Mouse (Mus musculus): Measurements from ENCODE around the gene Maml3. TPM values are rescaled to one million over a fixed set of nuclear protein-coding genes. Genes with fewer than 3 reads are reported as not detected.
A peak's percentile ranks its signal among the peaks of the same experiment; 100 is the strongest.

The Maml3 gene
- polyA plus RNA-seq, 1 experiment from 2014 or later = 9.2 TPM

DNA sequence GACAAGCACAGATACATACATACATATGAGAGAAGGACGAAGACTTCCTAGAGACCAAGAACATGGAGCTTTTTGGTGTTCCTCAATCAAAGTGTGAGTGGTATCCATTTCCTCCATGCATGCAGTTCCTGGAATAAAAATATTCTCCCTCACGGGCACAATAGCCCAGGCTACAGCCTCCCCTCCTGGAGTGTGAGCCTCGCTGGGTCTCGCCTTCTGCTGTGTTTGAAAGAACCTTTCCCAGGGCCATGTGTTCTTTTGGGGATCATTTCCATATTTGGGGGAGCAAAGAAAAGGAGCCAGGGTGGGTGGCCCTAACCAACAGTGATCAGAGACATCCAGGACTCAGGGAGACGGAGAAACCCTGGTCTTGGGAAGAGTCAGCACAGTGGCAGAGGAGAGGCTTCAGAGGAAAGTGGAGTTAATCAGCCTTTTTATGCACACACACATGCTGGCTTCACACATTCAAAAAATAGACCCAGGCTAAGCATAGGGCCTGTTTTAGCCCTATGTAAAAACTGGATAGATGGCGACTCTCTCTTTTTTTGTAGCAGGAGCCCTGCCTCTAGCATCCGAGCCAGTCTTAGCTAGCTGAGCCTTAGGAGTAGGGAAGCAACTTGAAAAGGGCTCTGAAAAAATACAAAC lies 17.1 kb downstream of the Maml3 start:
- no peak overlapping the region for H3K9ac ChIP-seq
- H3K36me3 ChIP-seq = no peaks in the 10 kb centered on the region
- peak; percentile 45 for ATAC-seq (ENCODE audit: low FRiP score, low read depth)
- no peaks in the 10 kb centered on the region for H3K9me3 ChIP-seq
- peak overlapping the region; percentile 84 for H3K27ac ChIP-seq
- H3K4me3 ChIP-seq = no peak overlapping the region
- 50% methylated on average over 7 of the region's 7 CpGs for WGBS
- H3K4me2 ChIP-seq (replicated peaks) = peak overlapping the region; percentile 48
- H3K27me3 ChIP-seq (replicated peaks) = no peaks in the 10 kb centered on the region
- H3K4me1 ChIP-seq = peaks cover 40% of the 10 kb centered on the region

DNA sequence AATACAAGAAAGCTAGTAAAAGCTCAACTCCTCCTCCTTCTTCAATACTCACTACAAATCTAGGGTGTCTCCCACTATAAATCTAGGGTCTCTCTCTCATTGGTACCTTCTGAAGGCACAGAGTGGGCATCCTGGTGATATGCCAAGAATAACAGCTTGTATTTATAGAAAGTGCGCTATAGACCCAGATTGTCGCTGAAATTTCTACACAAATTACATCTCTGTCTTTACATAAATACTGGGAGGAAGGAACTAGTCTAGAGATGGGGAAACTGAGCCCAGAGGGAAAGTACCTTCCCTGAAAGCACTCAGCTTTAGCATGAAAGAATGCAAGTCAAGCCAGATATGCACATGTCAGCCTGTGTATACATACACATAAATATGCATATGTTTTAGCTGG lies 26.1 kb downstream of the Maml3 start:
- Histone ChIP-seq H3K36me3 (no peaks in the 10 kb centered on the region), H3K27me3 (replicated peaks) (no peaks in the 10 kb centered on the region), H3K9ac (no peak overlapping the region), H3K4me2 (replicated peaks) (no peak overlapping the region), H3K4me1 (peaks cover 8% of the 10 kb centered on the region; the same call in 1 of the 2 replicates), H3K4me3 (no peak overlapping the region), H3K9me3 (no peaks in the 10 kb centered on the region), H3K27ac (no peak overlapping the region)
- ATAC-seq (ENCODE audit: low FRiP score, low read depth) = no peak
- WGBS = 92% methylated on average over 2 of the region's 2 CpGs

DNA sequence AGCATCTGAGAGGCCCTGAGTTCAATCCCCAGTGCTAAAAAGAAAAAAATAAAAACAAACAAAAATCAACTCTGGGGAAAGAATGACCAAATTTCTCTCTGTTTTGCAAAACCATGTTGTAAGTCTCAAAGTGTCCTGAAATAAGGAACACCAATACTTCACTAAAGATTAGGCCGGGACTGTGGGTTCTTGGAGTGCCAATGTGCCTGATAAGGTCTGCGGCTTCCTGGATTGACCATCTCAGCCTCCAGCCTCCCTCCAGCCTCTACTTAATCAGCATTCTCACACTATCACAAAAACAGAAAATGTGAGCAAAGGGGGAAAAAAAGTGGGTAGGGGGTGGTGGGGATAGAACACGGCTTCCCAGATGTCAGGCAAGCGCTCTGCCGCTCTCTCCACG lies 30.9 kb downstream of the Maml3 start:
- Histone ChIP-seq H3K4me1 (peaks cover 42% of the 10 kb centered on the region), H3K4me3 (no peak overlapping the region), H3K27ac (no peak overlapping the region), H3K9ac (no peak overlapping the region), H3K9me3 (no peaks in the 10 kb centered on the region), H3K27me3 (replicated peaks) (no peaks in the 10 kb centered on the region), H3K36me3 (no peaks in the 10 kb centered on the region), H3K4me2 (replicated peaks) (no peak overlapping the region)
- WGBS = 77% methylated on average over 6 of the region's 6 CpGs
- ATAC-seq (ENCODE audit: low FRiP score, low read depth) = no peak

DNA sequence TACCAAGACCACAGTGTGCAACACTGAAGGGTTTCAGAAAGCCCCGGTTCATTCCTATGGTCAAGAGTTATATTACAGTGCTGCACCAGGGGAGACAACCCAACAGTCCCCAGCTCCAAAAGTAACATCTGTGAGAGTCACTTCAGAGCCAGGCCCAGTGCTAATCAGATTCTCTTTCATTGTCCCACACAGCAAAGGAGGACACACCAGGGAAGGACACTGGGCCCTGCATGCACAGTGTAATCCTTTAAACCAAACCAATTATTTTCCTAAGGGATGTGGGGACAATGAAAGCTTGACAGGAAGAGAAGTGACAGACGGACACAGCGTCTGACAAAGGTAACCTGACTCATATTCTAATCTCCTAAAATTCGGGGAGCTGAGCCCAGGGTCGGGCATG lies 32.9 kb downstream of the Maml3 start:
- Histone ChIP-seq H3K4me3 (no peak overlapping the region), H3K36me3 (no peaks in the 10 kb centered on the region), H3K9me3 (no peaks in the 10 kb centered on the region), H3K9ac (no peak overlapping the region), H3K4me2 (replicated peaks) (no peak overlapping the region), H3K27ac (no peak overlapping the region), H3K27me3 (replicated peaks) (no peaks in the 10 kb centered on the region), H3K4me1 (peaks cover 42% of the 10 kb centered on the region)
- ATAC-seq (ENCODE audit: low FRiP score, low read depth) = no peak
- 50% methylated on average over 5 of the region's 5 CpGs for WGBS

DNA sequence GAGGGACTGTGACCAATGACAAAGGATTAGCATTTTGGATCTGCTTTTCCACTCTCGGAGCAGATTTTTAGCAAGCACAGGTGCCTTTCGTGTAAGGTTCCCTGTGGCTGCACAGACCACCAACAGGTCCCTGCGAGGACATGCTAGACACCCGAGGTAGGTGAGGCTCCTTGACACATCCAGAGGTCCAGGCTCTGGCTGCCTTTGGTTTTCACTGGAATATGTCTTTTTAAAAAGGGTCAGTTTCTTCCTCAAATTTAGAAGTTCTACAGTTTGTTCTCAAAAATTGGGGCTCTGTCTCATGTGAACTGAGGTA lies 34.8 kb downstream of the Maml3 start:
- Histone ChIP-seq H3K27ac (no peak overlapping the region), H3K4me1 (peaks cover 42% of the 10 kb centered on the region), H3K36me3 (no peaks in the 10 kb centered on the region), H3K9me3 (no peaks in the 10 kb centered on the region), H3K27me3 (replicated peaks) (no peaks in the 10 kb centered on the region), H3K4me2 (replicated peaks) (peak overlapping the region; percentile 61), H3K9ac (peak overlapping the region; percentile 40; the same call in 1 of the 2 replicates), H3K4me3 (peak overlapping the region; percentile 25)
- 2% methylated on average over 4 of the region's 4 CpGs for WGBS
- ATAC-seq (ENCODE audit: low FRiP score, low read depth) = peak; percentile 59

DNA sequence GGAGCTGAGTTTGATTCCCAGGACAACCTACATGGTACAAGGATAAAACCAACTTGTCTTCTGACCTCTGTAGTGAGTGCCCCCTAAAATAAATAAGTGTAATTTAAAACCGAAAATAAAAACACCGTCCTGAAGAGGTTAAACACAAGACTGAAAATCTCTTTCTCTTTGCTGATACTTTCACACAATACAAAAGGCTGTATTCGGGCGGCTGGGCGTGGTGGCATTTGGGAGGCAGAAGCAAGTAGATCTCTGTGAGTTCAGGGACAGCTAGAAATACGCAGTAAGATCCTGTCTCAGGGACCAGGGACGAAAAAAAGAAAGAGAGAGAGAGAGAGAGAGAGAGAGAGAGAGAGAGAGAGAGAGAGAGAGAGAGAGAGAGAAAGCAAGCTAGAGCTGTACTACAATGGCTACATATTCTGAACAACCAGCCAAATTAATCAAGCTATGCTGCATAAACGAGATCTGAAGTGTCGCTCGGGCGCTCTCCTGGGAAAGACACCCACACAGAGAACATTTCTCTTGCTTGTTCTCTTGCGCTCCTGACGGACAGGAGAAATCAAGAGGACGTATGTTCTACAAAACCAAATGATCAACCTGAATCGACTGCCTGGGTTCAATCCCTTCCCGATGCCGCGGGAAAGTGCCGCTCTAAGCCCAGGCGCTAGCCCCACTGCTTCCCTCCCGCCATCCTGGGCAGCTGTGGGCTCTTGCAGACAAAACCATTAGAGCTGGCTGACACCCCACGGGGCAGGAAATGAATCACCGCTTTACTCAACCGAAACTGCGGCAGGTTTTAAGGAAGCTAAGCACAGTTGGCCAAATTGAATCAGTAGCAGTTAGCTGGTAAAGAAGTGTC lies 35.3 kb downstream of the Maml3 start:
- no peak overlapping the region for H3K27ac ChIP-seq
- peak overlapping the region; percentile 40 for H3K9ac ChIP-seq
- peak; percentile 84 for ATAC-seq (ENCODE audit: low FRiP score, low read depth)
- H3K4me1 ChIP-seq = peaks cover 42% of the 10 kb centered on the region
- no peaks in the 10 kb centered on the region for H3K36me3 ChIP-seq
- peak overlapping the region; percentile 25 for H3K4me3 ChIP-seq
- 11% methylated on average over 25 of the region's 25 CpGs for WGBS
- peak overlapping the region; percentile 61 for H3K4me2 ChIP-seq (replicated peaks)
- no peaks in the 10 kb centered on the region for H3K9me3 ChIP-seq
- no peaks in the 10 kb centered on the region for H3K27me3 ChIP-seq (replicated peaks)

DNA sequence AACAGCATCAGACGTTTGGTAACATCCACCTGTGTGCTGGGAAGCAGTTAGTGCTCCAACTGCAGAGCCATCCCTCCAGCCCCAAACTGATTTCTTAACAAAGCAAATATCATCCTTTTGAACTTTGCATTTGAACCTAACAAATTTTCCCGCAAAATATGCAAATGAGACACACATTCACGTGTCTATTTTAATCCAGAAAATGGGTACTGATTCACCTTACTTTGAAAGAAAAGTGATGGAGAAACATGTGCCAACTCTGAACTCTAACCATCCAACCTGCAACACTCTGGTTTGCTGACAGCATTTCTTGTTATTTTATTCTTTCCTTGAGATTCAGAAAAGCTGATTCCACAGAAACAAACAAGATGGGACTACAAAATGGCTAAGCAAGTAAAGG lies 36.0 kb downstream of the Maml3 start:
- ATAC-seq (ENCODE audit: low FRiP score, low read depth) = no peak
- Histone ChIP-seq H3K4me2 (replicated peaks) (peak overlapping the region; percentile 61; the same call in 1 of the 2 replicates), H3K27me3 (replicated peaks) (no peaks in the 10 kb centered on the region), H3K4me1 (peaks cover 42% of the 10 kb centered on the region), H3K36me3 (no peaks in the 10 kb centered on the region), H3K4me3 (no peak overlapping the region), H3K9me3 (no peaks in the 10 kb centered on the region), H3K9ac (no peak overlapping the region), H3K27ac (no peak overlapping the region)
- WGBS = 66% methylated on average over 3 of the region's 3 CpGs

DNA sequence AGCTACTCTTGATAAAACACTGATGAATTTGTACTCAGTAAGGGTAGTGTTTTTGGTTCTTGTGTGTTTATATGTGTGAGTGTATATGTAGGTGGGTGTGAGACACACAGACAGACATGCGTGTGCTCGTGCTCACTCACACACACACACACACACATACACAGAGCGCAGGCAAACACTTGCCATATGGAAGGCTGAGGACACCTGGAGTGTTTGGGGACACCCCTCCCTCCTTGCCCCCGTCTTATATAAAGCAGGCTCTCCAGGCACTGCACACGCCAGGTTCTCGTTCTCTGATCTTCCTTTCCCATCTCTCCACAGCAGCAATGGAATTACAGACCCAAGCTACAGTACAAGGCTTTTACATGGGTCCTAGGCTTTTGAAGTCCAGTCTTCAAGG lies 37.7 kb downstream of the Maml3 start:
- Histone ChIP-seq H3K27me3 (replicated peaks) (no peaks in the 10 kb centered on the region), H3K4me3 (no peak overlapping the region), H3K4me2 (replicated peaks) (no peak overlapping the region), H3K9ac (no peak overlapping the region), H3K4me1 (peaks cover 41% of the 10 kb centered on the region), H3K36me3 (no peaks in the 10 kb centered on the region), H3K27ac (no peak overlapping the region), H3K9me3 (no peaks in the 10 kb centered on the region)
- no peak for ATAC-seq (ENCODE audit: low FRiP score, low read depth)
- 86% methylated on average over 6 of the region's 6 CpGs for WGBS

DNA sequence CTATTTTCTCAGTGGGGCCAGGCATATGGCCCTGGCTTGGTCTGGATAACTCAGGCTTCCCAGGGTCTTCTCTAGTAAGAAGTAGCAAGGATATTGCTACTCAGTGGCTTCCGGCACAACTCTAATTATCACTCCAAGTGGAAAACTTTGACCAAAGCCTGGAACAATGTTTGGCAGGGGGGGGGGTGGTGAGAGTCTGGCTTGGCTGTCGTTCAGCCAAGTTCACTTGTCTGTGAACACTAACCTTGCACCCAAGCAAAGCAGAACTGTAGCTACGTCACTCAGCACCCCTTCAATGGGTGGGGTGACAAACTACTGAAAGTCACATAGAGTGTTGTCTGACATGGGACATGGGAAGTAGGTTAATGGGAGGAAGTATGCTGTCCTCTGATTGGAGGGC lies 38.7 kb downstream of the Maml3 start:
- WGBS = 65% methylated on average over 3 of the region's 3 CpGs
- Histone ChIP-seq H3K4me1 (peaks cover 41% of the 10 kb centered on the region), H3K9ac (no peak overlapping the region), H3K4me2 (replicated peaks) (no peak overlapping the region), H3K4me3 (no peak overlapping the region), H3K9me3 (no peaks in the 10 kb centered on the region), H3K27me3 (replicated peaks) (no peaks in the 10 kb centered on the region), H3K36me3 (no peaks in the 10 kb centered on the region), H3K27ac (no peak overlapping the region)
- no peak for ATAC-seq (ENCODE audit: low FRiP score, low read depth)

DNA sequence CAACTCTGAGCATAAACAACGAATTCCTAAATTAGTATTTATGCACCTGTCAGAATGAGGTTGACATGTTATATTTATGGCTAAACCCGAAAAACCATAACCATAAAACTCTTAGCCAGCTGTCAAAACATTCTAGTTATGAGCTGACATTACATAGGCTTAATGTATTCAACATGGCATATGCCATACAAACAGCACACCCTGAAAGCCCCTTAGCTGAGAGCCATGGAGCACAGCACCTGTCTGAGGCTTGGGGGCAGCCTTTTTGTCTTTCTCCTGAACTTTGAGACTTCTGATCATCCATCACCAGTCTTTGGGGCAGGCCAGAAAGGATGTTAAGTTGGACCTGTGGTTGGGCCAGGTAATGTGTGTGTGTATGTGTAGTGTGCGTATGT lies 41.6 kb downstream of the Maml3 start:
- peaks cover 20% of the 10 kb centered on the region for H3K4me1 ChIP-seq
- WGBS = 85% methylated on average over 3 of the region's 3 CpGs
- no peak overlapping the region for H3K27ac ChIP-seq
- no peak overlapping the region for H3K4me3 ChIP-seq
- H3K9ac ChIP-seq = no peak overlapping the region
- H3K4me2 ChIP-seq (replicated peaks) = no peak overlapping the region
- H3K36me3 ChIP-seq = no peaks in the 10 kb centered on the region
- H3K9me3 ChIP-seq = no peaks in the 10 kb centered on the region
- no peaks in the 10 kb centered on the region for H3K27me3 ChIP-seq (replicated peaks)
- ATAC-seq (ENCODE audit: low FRiP score, low read depth) = no peak

DNA sequence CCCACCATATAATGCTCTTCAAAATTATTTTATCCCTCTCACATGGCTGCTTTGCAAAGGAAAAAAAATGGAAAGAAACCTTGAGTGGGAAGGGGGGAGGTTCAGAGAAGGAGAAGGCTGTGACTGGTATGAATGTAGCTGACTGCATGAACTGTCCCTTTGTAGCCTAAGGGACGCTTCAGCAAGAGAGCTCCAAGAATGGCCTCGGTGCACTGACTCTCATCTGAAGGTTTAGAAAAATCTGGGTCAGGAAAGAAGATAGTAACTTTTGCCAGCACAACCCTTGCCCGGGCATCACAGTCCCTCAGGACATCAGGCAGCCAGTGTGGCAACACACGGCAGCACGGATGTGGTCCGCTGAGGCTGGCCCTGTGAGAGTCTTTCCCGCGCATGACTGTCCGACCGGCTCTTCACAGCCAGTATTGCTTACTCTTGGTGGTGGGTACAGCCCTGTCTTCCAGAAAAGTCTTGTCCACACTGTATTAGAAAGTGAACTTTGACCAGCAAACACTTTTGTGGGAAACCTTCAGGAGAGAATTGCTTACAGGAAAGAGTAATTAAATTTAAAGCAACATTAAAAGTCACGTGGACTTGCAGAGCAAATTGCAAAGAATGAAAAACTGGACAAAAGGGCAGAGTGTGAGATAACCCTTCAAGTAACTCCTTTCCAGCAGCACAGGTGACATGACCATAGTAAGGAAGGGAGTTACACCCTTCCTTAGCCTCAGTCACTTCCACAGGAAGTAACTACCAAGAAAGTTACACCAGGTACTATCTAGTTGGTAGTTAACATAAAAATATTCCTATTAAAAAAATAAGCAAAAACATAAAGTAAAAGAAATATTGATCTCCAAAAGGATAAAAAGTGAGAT lies 42.3 kb downstream of the Maml3 start:
- no peak overlapping the region for H3K9ac ChIP-seq
- WGBS = 54% methylated on average over 11 of the region's 11 CpGs
- no peak for ATAC-seq (ENCODE audit: low FRiP score, low read depth)
- peaks cover 20% of the 10 kb centered on the region for H3K4me1 ChIP-seq
- H3K36me3 ChIP-seq = no peaks in the 10 kb centered on the region
- H3K27me3 ChIP-seq (replicated peaks) = no peaks in the 10 kb centered on the region
- H3K4me3 ChIP-seq = no peak overlapping the region
- H3K9me3 ChIP-seq = no peaks in the 10 kb centered on the region
- no peak overlapping the region for H3K27ac ChIP-seq
- 0 out of 2 replicates have a peak overlapping the region, but pooled peaks have one; percentile 4 for H3K4me2 ChIP-seq (replicated peaks)

Data from neural tube, embryonic 12.5 days (tissue).